Mouse (Mus musculus): ENCODE measurements around the gene Asic4. TPM values are rescaled to one million over a fixed set of nuclear protein-coding genes. Genes with fewer than 3 reads are reported as not detected.

Asic4 gene
- polyA plus RNA-seq, 1 experiment from 2014 or later: 21.6 TPM

- peaks cover 28% of the 10 kb centered on the region for H3K4me1 ChIP-seq (ENCODE audit: control insufficient read depth, insufficient read depth, low read depth, low read length)
- no peaks in the 10 kb centered on the region for H3K9me3 ChIP-seq (ENCODE audit: control insufficient read depth, low read length)
- H3K4me3 ChIP-seq (ENCODE audit: low read length): no peak overlapping the region
- no peak for ATAC-seq
- peak overlapping the region; percentile 58; the same call in 1 of the 2 replicates for H3K4me2 ChIP-seq (ENCODE audit: low read length)
- H3K9ac ChIP-seq (ENCODE audit: low read depth, low read length): no peak overlapping the region
- H3K27ac ChIP-seq (ENCODE audit: low read depth, low read length): no peak overlapping the region
- 3% methylated on average over 8 of the region's 10 CpGs for WGBS
- H3K27me3 ChIP-seq (replicated peaks; ENCODE audit: control insufficient read depth, insufficient read depth, low read length): peaks cover 8% of the 10 kb centered on the region
- no peaks in the 10 kb centered on the region for H3K36me3 ChIP-seq (ENCODE audit: control insufficient read depth, insufficient read depth, low read length)
Measured at GRCm38 (mm10) chr1:75457710-75458024, 7.4 kb downstream of the Asic4 start.

GRCm38 (mm10) chr1:75458025-75458788 is 8.0 kb downstream of the Asic4 start:
- Histone ChIP-seq H3K4me3 (ENCODE audit: low read length) (peak overlapping the region; percentile 32), H3K4me2 (ENCODE audit: low read length) (peak overlapping the region; percentile 58), H3K9me3 (ENCODE audit: control insufficient read depth, low read length) (no peaks in the 10 kb centered on the region), H3K9ac (ENCODE audit: low read depth, low read length) (peak overlapping the region; percentile 51), H3K27ac (ENCODE audit: low read depth, low read length) (peak overlapping the region; percentile 44), H3K27me3 (replicated peaks; ENCODE audit: control insufficient read depth, insufficient read depth, low read length) (peaks cover 8% of the 10 kb centered on the region), H3K36me3 (ENCODE audit: control insufficient read depth, insufficient read depth, low read length) (no peaks in the 10 kb centered on the region), H3K4me1 (ENCODE audit: control insufficient read depth, insufficient read depth, low read depth, low read length) (peaks cover 28% of the 10 kb centered on the region)
- WGBS: 3% methylated on average over 42 of the region's 42 CpGs
- peak; percentile 55 for ATAC-seq

- H3K4me2 ChIP-seq (ENCODE audit: low read length): peak overlapping the region; percentile 58
- WGBS: 11% methylated on average over 23 of the region's 23 CpGs
- no peak for ATAC-seq
- no peaks in the 10 kb centered on the region for H3K36me3 ChIP-seq (ENCODE audit: control insufficient read depth, insufficient read depth, low read length)
- H3K9ac ChIP-seq (ENCODE audit: low read depth, low read length): peak overlapping the region; percentile 51; the same call in 1 of the 2 replicates
- peak overlapping the region; percentile 32 for H3K4me3 ChIP-seq (ENCODE audit: low read length)
- H3K4me1 ChIP-seq (ENCODE audit: control insufficient read depth, insufficient read depth, low read depth, low read length): peaks cover 28% of the 10 kb centered on the region
- H3K9me3 ChIP-seq (ENCODE audit: control insufficient read depth, low read length): no peaks in the 10 kb centered on the region
- H3K27ac ChIP-seq (ENCODE audit: low read depth, low read length): peak overlapping the region; percentile 44
- H3K27me3 ChIP-seq (replicated peaks; ENCODE audit: control insufficient read depth, insufficient read depth, low read length): peaks cover 8% of the 10 kb centered on the region
Measured at GRCm38 (mm10) chr1:75458789-75459684, 8.8 kb downstream of the Asic4 start.

GRCm38 (mm10) chr1:75460297-75460696 is 10.1 kb downstream of the Asic4 start:
- Histone ChIP-seq H3K9ac (ENCODE audit: low read depth, low read length) (no peak overlapping the region), H3K4me3 (ENCODE audit: low read length) (no peak overlapping the region), H3K36me3 (ENCODE audit: control insufficient read depth, insufficient read depth, low read length) (no peaks in the 10 kb centered on the region), H3K27me3 (replicated peaks; ENCODE audit: control insufficient read depth, insufficient read depth, low read length) (peaks cover 8% of the 10 kb centered on the region), H3K9me3 (ENCODE audit: control insufficient read depth, low read length) (no peaks in the 10 kb centered on the region), H3K4me2 (ENCODE audit: low read length) (no peak overlapping the region), H3K27ac (ENCODE audit: low read depth, low read length) (no peak overlapping the region), H3K4me1 (ENCODE audit: control insufficient read depth, insufficient read depth, low read depth, low read length) (peaks cover 28% of the 10 kb centered on the region)
- no peak for ATAC-seq
- 76% methylated on average over 7 of the region's 7 CpGs for WGBS

- Histone ChIP-seq H3K36me3 (ENCODE audit: control insufficient read depth, insufficient read depth, low read length) (no peaks in the 10 kb centered on the region), H3K9me3 (ENCODE audit: control insufficient read depth, low read length) (no peaks in the 10 kb centered on the region), H3K27me3 (replicated peaks; ENCODE audit: control insufficient read depth, insufficient read depth, low read length) (peaks cover 3% of the 10 kb centered on the region), H3K4me2 (ENCODE audit: low read length) (no peak overlapping the region), H3K27ac (ENCODE audit: low read depth, low read length) (no peak overlapping the region), H3K4me1 (ENCODE audit: control insufficient read depth, insufficient read depth, low read depth, low read length) (peaks cover 19% of the 10 kb centered on the region), H3K9ac (ENCODE audit: low read depth, low read length) (no peak overlapping the region), H3K4me3 (ENCODE audit: low read length) (no peak overlapping the region)
- 29% methylated on average over 1 of the region's 1 CpGs for WGBS
- ATAC-seq: no peak
Measured at GRCm38 (mm10) chr1:75462636-75463035, 12.4 kb downstream of the Asic4 start.

GRCm38 (mm10) chr1:75463652-75464204 is 13.5 kb downstream of the Asic4 start:
- Histone ChIP-seq H3K9me3 (ENCODE audit: control insufficient read depth, low read length) (no peaks in the 10 kb centered on the region), H3K36me3 (ENCODE audit: control insufficient read depth, insufficient read depth, low read length) (no peaks in the 10 kb centered on the region), H3K27me3 (replicated peaks; ENCODE audit: control insufficient read depth, insufficient read depth, low read length) (peaks cover 2% of the 10 kb centered on the region), H3K4me3 (ENCODE audit: low read length) (no peak overlapping the region), H3K4me1 (ENCODE audit: control insufficient read depth, insufficient read depth, low read depth, low read length) (peaks cover 9% of the 10 kb centered on the region), H3K4me2 (ENCODE audit: low read length) (no peak overlapping the region), H3K9ac (ENCODE audit: low read depth, low read length) (no peak overlapping the region), H3K27ac (ENCODE audit: low read depth, low read length) (no peak overlapping the region)
- ATAC-seq: no peak
- 78% methylated on average over 5 of the region's 5 CpGs for WGBS

- WGBS: 6% methylated on average over 14 of the region's 14 CpGs
- H3K9ac ChIP-seq (ENCODE audit: low read depth, low read length): 0 out of 2 replicates have a peak overlapping the region, but pooled peaks have one; percentile 32
- ATAC-seq: peak; percentile 82
- H3K4me1 ChIP-seq (ENCODE audit: control insufficient read depth, insufficient read depth, low read depth, low read length): peaks cover 3% of the 10 kb centered on the region
- no peak overlapping the region for H3K4me3 ChIP-seq (ENCODE audit: low read length)
- no peaks in the 10 kb centered on the region; the same call in 1 of the 2 replicates for H3K27me3 ChIP-seq (replicated peaks; ENCODE audit: control insufficient read depth, insufficient read depth, low read length)
- no peaks in the 10 kb centered on the region for H3K9me3 ChIP-seq (ENCODE audit: control insufficient read depth, low read length)
- H3K36me3 ChIP-seq (ENCODE audit: control insufficient read depth, insufficient read depth, low read length): 0 out of 2 replicates have a peak, but pooled peaks cover 2% of the 10 kb centered on the region
- H3K27ac ChIP-seq (ENCODE audit: low read depth, low read length): no peak overlapping the region
- H3K4me2 ChIP-seq (ENCODE audit: low read length): peak overlapping the region; percentile 39
Measured at GRCm38 (mm10) chr1:75467215-75467927, 17.1 kb downstream of the Asic4 start.

- WGBS: 71% methylated on average over 17 of the region's 17 CpGs
- peaks cover 9% of the 10 kb centered on the region for H3K36me3 ChIP-seq (ENCODE audit: control insufficient read depth, insufficient read depth, low read length)
- H3K4me2 ChIP-seq (ENCODE audit: low read length): no peak overlapping the region
- no peak overlapping the region for H3K9ac ChIP-seq (ENCODE audit: low read depth, low read length)
- H3K4me3 ChIP-seq (ENCODE audit: low read length): no peak overlapping the region
- no peaks in the 10 kb centered on the region for H3K9me3 ChIP-seq (ENCODE audit: control insufficient read depth, low read length)
- no peak overlapping the region for H3K27ac ChIP-seq (ENCODE audit: low read depth, low read length)
- peaks cover 3% of the 10 kb centered on the region for H3K4me1 ChIP-seq (ENCODE audit: control insufficient read depth, insufficient read depth, low read depth, low read length)
- ATAC-seq: no peak
- H3K27me3 ChIP-seq (replicated peaks; ENCODE audit: control insufficient read depth, insufficient read depth, low read length): no peaks in the 10 kb centered on the region; the same call in 1 of the 2 replicates
Measured at GRCm38 (mm10) chr1:75469287-75469825, 19.1 kb downstream of the Asic4 start.

All from hindbrain, embryonic 16.5 days (tissue).